Mouse (Mus musculus) Patski (cell line): ENCODE measurements around the gene Matn4. TPM values are rescaled to one million over a fixed set of nuclear protein-coding genes. Genes with fewer than 3 reads are reported as not detected.

Experiments used
- ATAC-seq: fragments of 100-300 bp; one replicate; pipeline ENCODE4 v1.8.0; 2021
- CTCF ChIA-PET: fragments of 350-600 bp; sonication (Branson Sonifier 250); formaldehyde crosslinking; loops from one replicate; lab custom pipeline; 2022; ENCODE audit warnings: inconsistent platforms; lab: Charles Lee
- POLR2A ChIA-PET: fragments of 350-600 bp; sonication (Branson Sonifier 250); formaldehyde crosslinking; loops from one replicate; lab custom pipeline; 2022; ENCODE audit warnings: antibody characterized with exemption, inconsistent platforms; lab: Charles Lee
- DNase-seq: peaks from one replicate; pipeline ENCODE4 v3.0.0-alpha.2; 2011; ENCODE audit warnings: low read depth, low spot score
- H3K27me3 ChIP-seq: fragments of 371-371 bp; one replicate; pipeline ENCODE4 v1.5.1; 2021
- CTCF ChIP-seq: fragments of 100-300 bp; IDR thresholded peaks from one replicate; pipeline ENCODE4 v1.5.1; 2021
- in situ Hi-C: fragments of 300-500 bp; cut with MboI; formaldehyde crosslinking; loops from 3 replicates; pipeline ENCODE4 v1.11.1; 2018; ENCODE audit warnings: low pct_unique_long_range_greater_than_20kb, mixed read lengths
- polyA plus RNA-seq: library from polyadenylated mRNA; unstranded; gene quantifications from one replicate; pipeline ENCODE4 v1.2.3, GENCODE M21; 2021

Matn4 gene
- polyA plus RNA-seq, result 0.10 TPM

- no peak for DNase-seq
- ChIA-PET CTCF (interaction anchor here (0.7 to 2.2 kb wide), 3 partner anchors 10 to 270 kb away, joined by 3 to 12 read pairs (median 4); no protein-coding TSS in a partner anchor), POLR2A (no interaction called here)
- in situ Hi-C loops, result no loop called here
- ATAC-seq, result no peak
- no peak for TF ChIP-seq CTCF
- H3K27me3 ChIP-seq, result no peaks in the 10 kb centered on the region
Measured at GRCm38 (mm10) chr2:164405060-164405459, at the start of gene Matn4. Gene Matn4, minus strand, starts transcription at chr2:164405160.

GRCm38 (mm10) chr2:164453887-164454500, 49.0 kb upstream of the Matn4 start:
- CTCF ChIA-PET, result interaction anchor here (1.2 to 3.5 kb wide), 5 partner anchors 15 to 68 kb away, joined by 4 to 17 read pairs (median 9); no protein-coding TSS in a partner anchor
- no peak for DNase-seq
- POLR2A ChIA-PET, result interaction anchor here (0.6 to 8.3 kb wide), 5 partner anchors 13 to 83 kb away, joined by 3 to 110 read pairs (median 4); partner anchors contain the start of gene Sdc4
- in situ Hi-C loops, result no loop called here
- no peak for ATAC-seq
- no peaks in the 10 kb centered on the region for H3K27me3 ChIP-seq
- no peak for TF ChIP-seq CTCF

- no peak for TF ChIP-seq CTCF
- ATAC-seq, result no peak
- DNase-seq, result no peak
- no peaks in the 10 kb centered on the region for H3K27me3 ChIP-seq
- POLR2A ChIA-PET, result interaction anchor here (5.8 to 8.3 kb wide), 2 partner anchors 13 to 21 kb away, joined by 48 to 110 read pairs; partner anchors contain the start of gene Sdc4
- CTCF ChIA-PET, result interaction anchor here (0.8 to 1.6 kb wide), 4 partner anchors 14 to 68 kb away, joined by 3 to 4 read pairs (median 4); no protein-coding TSS in a partner anchor
- in situ Hi-C loops, result no loop called here
Measured at GRCm38 (mm10) chr2:164453047-164453757, 48.2 kb upstream of the Matn4 start.

GRCm38 (mm10) chr2:164452000-164452676, 47.2 kb upstream of the Matn4 start:
- ATAC-seq (no peak), DNase-seq (no peak)
- in situ Hi-C loops, result no loop called here
- ChIA-PET CTCF (interaction anchor here (0.6 to 1.3 kb wide), 3 partner anchors 12 to 102 kb away, joined by 3 to 5 read pairs (median 3); no protein-coding TSS in a partner anchor), POLR2A (interaction anchor here (0.6 to 8.3 kb wide), 3 partner anchors 11 to 340 kb away, joined by 5 to 110 read pairs (median 48); partner anchors contain the start of gene Sdc4)
- no peak for TF ChIP-seq CTCF
- H3K27me3 ChIP-seq, result no peaks in the 10 kb centered on the region

GRCm38 (mm10) chr2:164449341-164450042, 44.5 kb upstream of the Matn4 start:
- ATAC-seq, result no peak
- CTCF ChIA-PET, result interaction anchor here (1.4 to 2.3 kb wide), 2 partner anchors 10 to 23 kb away, joined by 3 to 8 read pairs; no protein-coding TSS in a partner anchor
- TF ChIP-seq CTCF, result no peak

GRCm38 (mm10) chr2:164448921-164449320, 44.0 kb upstream of the Matn4 start:
- no peak for DNase-seq
- ATAC-seq, result no peak
- H3K27me3 ChIP-seq, result no peaks in the 10 kb centered on the region
- no peak for TF ChIP-seq CTCF
- CTCF ChIA-PET, result interaction anchor here (1.2 to 2.3 kb wide), 3 partner anchors 8 to 22 kb away, joined by 3 to 8 read pairs (median 4); partner anchors contain the start of gene Sys1
- in situ Hi-C loops, result no loop called here
- POLR2A ChIA-PET, result interaction anchor here (0.6 kb wide), 1 partner anchor 182 kb away, joined by 3 read pairs; no protein-coding TSS in a partner anchor

More at GRCm38 (mm10) chr2:164449341-164450042, 44.5 kb upstream of the Matn4 start:
- in situ Hi-C loops, result no loop called here
- DNase-seq, result no peak
- POLR2A ChIA-PET, result interaction anchor here (0.6 kb wide), 1 partner anchor 182 kb away, joined by 3 read pairs; no protein-coding TSS in a partner anchor
- H3K27me3 ChIP-seq, result no peaks in the 10 kb centered on the region

- no peak for ATAC-seq
- ChIA-PET CTCF (interaction anchor here (1.2 to 2.3 kb wide), 3 partner anchors 9 to 21 kb away, joined by 3 to 8 read pairs (median 4); partner anchors contain the start of gene Sys1), POLR2A (no interaction called here)
- no peak for DNase-seq
- no peaks in the 10 kb centered on the region for H3K27me3 ChIP-seq
- in situ Hi-C loops, result no loop called here
- TF ChIP-seq CTCF, result no peak
Measured at GRCm38 (mm10) chr2:164448140-164448539, 43.2 kb upstream of the Matn4 start.

- TF ChIP-seq CTCF, result no peak
Measured at GRCm38 (mm10) chr2:164446086-164446469, 41.1 kb upstream of the Matn4 start.

GRCm38 (mm10) chr2:164445399-164446085, 40.6 kb upstream of the Matn4 start:
- DNase-seq (no peak), ATAC-seq (no peak)
- POLR2A ChIA-PET, result interaction anchor here (9.4 kb wide), 1 partner anchor 9 kb away, joined by 110 read pairs; the partner anchor contains the start of gene Sys1
- TF ChIP-seq CTCF, result no peak
- H3K27me3 ChIP-seq, result no peaks in the 10 kb centered on the region
- CTCF ChIA-PET, result no interaction called here
- in situ Hi-C loops, result no loop called here

More at GRCm38 (mm10) chr2:164446086-164446469, 41.1 kb upstream of the Matn4 start:
- ChIA-PET POLR2A (no interaction called here), CTCF (no interaction called here)
- DNase-seq (no peak), ATAC-seq (no peak)
- H3K27me3 ChIP-seq, result no peaks in the 10 kb centered on the region
- in situ Hi-C loops, result no loop called here
